25 mouse cellular contexts compared by ENCODE assay signal in genomic region chr5:86784205-86784604, GRCm38 (mm10). TPM values are rescaled to one million over a fixed set of nuclear protein-coding genes. Genes with fewer than 3 reads are reported as not detected.
"Had no signal": no experiment of that assay in that cellular context is flagged by ENCODE, and none has a peak within 500 bp of the region (broad histone marks: within the 10 kb centered on the region; RNA-seq: fewer than 3 reads in every experiment).

No protein-coding gene starts in this region.

- H3K4me3 ChIP-seq: liver, embryonic 12.5 days; midbrain, embryonic 10.5 days; midbrain, embryonic 12.5 days; myocyte; neural tube, embryonic 13.5 days; neural tube, embryonic 15.5 days; stomach, embryonic 15.5 days had no signal

- H3K27me3 ChIP-seq: liver, embryonic 12.5 days; midbrain, embryonic 12.5 days; neural tube, embryonic 13.5 days; neural tube, embryonic 15.5 days; stomach, embryonic 15.5 days had no signal

- H3K9me3 ChIP-seq: liver, embryonic 12.5 days; midbrain, embryonic 10.5 days; midbrain, embryonic 12.5 days; neural tube, embryonic 13.5 days; neural tube, embryonic 15.5 days; stomach, embryonic 15.5 days had no signal

- H3K4me2 ChIP-seq: liver, embryonic 12.5 days; midbrain, embryonic 12.5 days; neural tube, embryonic 13.5 days; neural tube, embryonic 15.5 days; stomach, embryonic 15.5 days had no signal

- H3K27ac ChIP-seq: liver, embryonic 12.5 days; liver, embryonic 14.5 days; midbrain, embryonic 10.5 days; midbrain, embryonic 12.5 days; neural tube, embryonic 13.5 days; neural tube, embryonic 15.5 days; stomach, embryonic 15.5 days; stomach, postnatal 0 days had no signal

- H3K9ac ChIP-seq: liver, embryonic 12.5 days; liver, embryonic 14.5 days; midbrain, embryonic 12.5 days; neural tube, embryonic 13.5 days; neural tube, embryonic 15.5 days; stomach, embryonic 15.5 days had no signal

- DNase-seq: lung, adult 2 months; lung, postnatal 14 days; lung, postnatal 4 days; midbrain, embryonic 14.5 days; right cerebral cortex, adult 18-20 months; right cerebral cortex, postnatal 25 days; right cerebral cortex, postnatal 4 days; spleen, adult 18-20 months; thymus, adult 2 months; thymus, postnatal 25 days; thymus, postnatal 4 days had no signal

- H3K4me1 ChIP-seq: liver, embryonic 12.5 days; neural tube, embryonic 13.5 days; neural tube, embryonic 15.5 days; stomach, embryonic 15.5 days had no signal

- ATAC-seq: liver, embryonic 12.5 days; midbrain, embryonic 16.5 days had no signal

- H3K36me3 ChIP-seq: liver, embryonic 12.5 days; midbrain, embryonic 10.5 days; midbrain, embryonic 12.5 days; neural tube, embryonic 13.5 days; neural tube, embryonic 15.5 days; stomach, embryonic 15.5 days had no signal

RNA-seq across cellular contexts. Expression of gene Tmprss11e, which starts 38.6 kb away (rescaled TPM):
- polyA plus RNA-seq: liver, embryonic 12.5 days; liver, embryonic 14.5 days; liver, embryonic 16.5 days; lung, embryonic 16.5 days; midbrain, embryonic 10.5 days; midbrain, embryonic 12.5 days; midbrain, embryonic 14.5 days; midbrain, embryonic 16.5 days; myocyte; neural tube, embryonic 11.5 days; neural tube, embryonic 13.5 days; neural tube, embryonic 15.5 days; small intestine, adult 2 months; thymus, adult 2 months had no signal
